Mouse (Mus musculus) cerebellum, adult 9-10 months (tissue): ENCODE data around the gene Itgb2.

ENCODE experiments used
- DNase-seq: peaks from one replicate; pipeline ENCODE4 v3.0.0; 2022

Itgb2 gene

DNA sequence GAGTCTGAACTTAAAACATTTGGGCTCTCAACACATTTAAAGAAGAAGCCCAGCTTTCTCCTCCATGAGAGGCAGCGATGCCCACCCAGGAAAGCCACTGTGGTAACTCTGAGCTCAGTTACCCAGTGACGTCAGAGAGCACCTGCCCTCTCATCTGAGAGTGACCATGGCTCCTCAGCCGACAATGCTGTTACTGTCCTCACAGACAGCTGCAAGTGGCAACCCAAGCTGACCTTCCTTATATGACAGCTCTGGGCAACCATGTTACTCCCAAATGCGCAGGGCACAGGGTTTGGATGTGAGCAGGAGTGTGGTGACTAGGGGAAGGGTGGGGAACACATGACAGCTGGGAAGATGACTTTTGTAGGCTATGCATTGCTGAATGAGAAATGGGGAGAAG is 23.2 kb downstream of the Itgb2 start:
- DNase-seq = no peak

DNA sequence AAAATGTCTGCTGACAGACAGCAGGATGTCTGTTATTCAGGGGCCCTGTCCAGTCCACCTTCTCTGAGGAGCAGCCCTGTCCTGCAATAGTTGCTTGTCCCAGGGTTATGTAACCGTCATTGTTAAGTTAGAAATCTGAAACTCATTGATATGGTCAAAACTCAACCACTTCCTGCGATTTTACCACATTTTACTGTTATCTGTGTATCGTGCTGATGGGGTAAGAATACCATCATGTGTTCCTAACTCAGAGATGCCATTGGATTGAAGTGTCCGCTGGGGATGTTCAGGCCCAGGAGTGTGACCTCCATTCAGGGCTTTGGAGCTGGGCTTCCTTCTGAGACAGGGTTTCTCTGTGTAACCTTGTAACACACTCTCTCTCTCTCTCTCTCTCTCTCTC is 24.9 kb downstream of the Itgb2 start:
- DNase-seq = no peak

DNA sequence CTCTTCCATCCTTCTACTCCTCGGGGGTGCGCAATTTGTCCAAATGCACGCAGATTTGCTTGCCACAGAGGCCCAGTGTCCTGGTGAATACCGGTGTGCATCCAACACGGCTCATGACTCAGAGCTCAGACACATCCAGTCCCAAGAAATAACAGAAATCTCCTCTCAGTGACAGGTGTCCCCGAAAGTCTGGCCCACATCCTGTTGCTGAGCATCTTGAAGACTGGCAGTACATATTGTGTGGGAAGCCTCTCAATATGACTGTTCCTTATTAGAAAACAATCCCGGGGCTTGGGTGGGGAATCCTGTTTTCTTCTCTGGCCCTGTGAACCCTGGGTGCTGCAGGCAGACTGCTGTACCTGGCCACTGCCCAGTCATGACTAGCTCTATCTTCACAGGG is 26.6 kb downstream of the Itgb2 start:
- DNase-seq = no peak

DNA sequence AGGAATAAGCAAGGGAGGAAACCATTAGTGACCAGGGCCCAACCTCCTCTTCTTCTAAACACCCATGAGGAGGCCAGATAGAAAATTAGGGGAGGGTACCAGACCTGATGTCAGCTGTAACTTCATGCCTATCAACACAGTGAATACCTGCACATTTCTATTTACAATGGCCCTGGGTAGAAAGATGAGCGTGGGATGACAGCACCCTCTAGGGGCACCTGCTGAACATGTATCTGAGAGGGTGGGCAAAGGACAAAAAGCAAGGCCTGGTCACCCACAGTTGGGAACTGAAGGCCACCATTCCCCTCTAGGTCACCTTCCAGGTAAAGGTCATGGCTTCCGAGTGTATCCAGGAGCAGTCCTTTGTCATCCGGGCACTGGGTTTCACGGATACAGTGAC is 27.6 kb downstream of the Itgb2 start:
- DNase-seq = no peak

DNA sequence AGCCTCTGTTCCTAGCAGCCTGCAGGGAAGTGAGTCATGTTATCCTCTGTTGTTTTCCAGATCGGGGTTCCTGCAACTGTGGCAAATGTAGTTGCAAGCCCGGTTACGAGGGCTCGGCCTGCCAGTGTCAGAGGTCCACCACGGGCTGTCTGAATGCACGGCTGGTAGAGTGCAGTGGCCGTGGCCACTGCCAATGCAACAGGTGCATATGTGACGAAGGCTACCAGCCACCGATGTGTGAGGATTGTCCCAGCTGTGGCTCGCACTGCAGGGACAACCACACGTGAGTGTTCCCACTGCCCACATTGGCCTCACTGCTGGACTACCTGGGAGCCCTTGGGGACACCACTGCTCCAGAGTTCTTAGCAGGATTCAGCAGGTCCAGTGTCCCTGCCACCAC is 30.0 kb downstream of the Itgb2 start:
- DNase-seq = no peak

DNA sequence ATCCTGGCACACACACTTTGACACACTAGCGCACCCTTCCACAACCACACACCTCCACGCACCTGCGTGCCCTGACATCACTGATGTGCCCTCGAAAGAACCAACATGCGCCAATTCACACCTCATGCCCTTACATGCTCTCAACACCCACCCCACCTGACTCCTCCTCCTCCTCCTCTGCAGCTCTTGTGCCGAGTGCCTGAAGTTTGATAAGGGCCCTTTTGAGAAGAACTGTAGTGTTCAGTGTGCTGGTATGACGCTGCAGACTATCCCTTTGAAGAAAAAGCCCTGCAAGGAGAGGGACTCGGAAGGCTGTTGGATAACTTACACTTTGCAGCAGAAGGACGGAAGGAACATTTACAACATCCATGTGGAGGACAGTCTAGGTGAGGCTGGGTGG is 30.8 kb downstream of the Itgb2 start:
- no peak for DNase-seq

DNA sequence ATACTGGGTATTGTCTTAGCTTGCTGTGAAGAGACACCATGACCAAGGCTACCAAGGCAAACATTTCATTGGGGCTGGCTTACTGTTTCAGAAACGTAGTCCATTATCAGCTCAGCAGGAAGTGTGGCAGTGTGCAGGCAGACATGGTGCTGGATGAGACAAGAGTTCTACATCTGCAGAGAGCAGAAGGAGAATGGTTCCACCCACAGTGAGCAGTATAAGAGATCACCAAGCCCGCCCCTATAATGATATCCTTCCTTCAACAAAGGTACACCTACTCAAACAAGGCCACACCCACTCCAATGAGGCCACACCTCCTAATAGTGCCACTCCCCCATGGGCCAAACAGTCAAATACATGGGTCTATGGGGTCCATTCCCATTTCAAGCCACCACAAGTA is 31.5 kb downstream of the Itgb2 start:
- no peak for DNase-seq

DNA sequence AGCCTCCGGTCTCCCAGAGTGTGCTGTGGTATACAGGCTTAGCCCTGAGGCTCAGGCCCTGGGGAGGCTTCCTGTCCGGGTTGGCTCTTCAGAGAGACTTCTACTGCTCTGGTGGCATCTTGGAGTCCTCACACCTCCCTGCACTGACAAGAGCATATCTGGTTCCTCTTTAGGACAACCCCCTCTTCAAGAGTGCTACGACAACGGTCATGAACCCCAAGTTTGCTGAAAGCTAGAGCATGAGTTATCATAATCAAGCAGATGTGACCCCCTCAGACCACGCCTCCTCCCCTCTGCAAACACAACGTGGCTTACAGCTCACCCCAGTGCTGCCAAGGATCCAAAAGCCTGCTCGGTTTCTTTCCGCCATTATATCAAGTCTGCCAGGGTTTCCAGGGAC is 35.0 kb downstream of the Itgb2 start:
- DNase-seq = no peak

DNA sequence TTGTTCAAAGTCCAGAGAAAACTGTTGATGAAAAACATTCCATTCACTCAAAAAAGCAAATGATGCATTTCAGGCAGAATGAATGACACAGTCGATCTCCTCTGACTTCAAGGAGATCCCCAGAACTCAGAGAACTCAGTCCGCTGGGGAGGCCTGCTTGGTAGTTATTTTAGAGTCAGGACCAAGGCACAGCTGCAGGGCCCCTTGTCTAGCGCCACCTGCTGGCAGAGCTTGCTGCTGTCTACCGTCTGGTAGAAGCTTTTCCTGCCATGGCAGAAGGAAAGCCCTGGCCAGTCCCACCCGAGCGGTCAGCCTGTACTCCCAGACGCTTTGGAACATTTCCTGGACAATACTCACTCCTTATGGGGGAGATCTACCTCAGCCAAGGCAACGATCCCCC is 36.6 kb downstream of the Itgb2 start:
- peak; percentile 86 for DNase-seq

DNA sequence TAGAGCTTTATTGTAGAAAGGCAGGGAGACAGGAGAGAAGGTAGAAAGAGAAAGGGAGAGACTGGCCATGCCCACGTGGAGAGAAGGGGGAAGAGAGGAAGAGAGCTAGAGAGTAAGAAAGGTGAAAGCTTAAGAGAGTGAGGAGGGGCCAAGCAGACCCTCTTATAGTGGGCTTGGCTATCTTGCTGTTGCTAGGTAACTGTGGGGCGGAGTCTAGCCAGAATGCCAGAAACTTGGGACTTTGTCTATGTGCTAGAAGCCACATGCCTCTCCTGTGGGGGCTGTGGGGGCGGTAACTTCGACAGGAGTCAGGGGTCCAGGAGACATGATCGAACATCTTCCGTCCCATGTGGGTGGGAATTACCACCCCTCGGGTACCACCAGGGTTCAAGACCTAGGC is 39.4 kb downstream of the Itgb2 start:
- no peak for DNase-seq

DNA sequence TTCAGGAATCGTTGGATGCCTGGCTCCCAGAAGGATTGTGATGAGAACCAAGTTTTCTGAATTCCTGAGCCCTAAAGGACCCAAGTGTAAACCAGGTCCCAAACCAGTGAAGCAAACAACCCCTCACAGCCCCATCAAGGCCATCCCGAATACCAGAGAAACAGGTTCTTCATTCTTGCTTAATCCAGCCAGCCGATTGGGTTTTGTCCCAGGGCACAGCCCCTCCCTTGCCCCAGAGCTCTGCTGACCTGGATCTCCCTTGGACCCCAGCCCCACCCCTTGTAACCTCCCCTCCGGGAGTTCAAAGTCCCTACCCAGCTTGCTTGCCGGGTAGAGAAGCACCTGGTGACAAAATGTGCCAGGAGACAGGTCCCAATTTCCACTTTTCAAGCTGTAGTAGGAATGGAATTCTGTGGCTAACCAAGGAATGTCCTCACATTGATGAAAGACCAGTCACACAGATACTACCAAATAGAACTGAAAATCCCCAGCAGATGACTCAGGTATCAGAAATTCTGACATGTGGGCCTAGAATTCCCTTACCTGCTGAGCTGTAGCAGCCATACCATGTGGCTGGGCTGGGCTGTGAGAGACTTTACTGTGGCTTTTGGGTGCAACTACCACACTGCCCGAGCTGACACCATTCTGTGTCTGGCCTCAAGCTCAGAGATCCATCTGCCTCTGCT is 40.1 kb downstream of the Itgb2 start:
- DNase-seq = no peak

DNA sequence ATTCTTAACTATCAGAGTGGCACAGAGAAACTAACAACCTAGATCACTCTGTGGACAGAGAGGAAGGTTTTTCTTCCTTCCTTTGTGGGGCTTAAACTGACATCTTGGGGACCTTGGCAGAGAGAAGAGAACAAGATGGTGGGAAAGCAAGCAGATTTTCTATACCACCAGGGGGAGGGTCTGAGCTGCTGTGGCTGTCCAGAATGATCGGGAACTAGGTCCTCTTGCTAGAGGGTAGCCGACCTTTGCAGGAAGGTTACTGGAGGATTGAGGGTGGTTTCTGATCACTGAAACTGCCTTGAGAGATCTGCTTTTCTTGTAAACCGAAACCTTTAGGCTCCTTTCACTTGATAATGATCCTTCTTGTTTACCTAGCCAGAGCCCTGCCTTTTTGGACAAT is 42.2 kb downstream of the Itgb2 start:
- DNase-seq = no peak

DNA sequence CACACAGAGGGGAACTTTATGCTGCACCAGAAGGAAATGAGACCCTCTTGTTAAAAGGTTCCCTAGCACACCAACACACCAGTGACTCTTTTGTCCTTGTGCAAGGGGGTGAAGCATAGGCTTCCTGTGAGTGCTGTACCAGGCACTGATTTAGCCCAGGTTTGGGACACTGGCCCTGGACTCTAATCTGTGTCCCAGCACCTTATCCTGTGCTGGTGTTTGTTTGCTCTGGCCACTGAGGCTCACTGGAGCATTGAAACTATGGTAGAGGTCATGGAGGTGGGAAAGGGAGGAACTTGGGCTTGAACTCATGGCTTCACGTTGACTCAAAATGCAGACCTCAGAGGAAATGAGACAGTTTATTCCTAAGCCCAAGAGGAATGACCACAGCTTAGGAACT is 43.1 kb downstream of the Itgb2 start:
- DNase-seq = no peak

DNA sequence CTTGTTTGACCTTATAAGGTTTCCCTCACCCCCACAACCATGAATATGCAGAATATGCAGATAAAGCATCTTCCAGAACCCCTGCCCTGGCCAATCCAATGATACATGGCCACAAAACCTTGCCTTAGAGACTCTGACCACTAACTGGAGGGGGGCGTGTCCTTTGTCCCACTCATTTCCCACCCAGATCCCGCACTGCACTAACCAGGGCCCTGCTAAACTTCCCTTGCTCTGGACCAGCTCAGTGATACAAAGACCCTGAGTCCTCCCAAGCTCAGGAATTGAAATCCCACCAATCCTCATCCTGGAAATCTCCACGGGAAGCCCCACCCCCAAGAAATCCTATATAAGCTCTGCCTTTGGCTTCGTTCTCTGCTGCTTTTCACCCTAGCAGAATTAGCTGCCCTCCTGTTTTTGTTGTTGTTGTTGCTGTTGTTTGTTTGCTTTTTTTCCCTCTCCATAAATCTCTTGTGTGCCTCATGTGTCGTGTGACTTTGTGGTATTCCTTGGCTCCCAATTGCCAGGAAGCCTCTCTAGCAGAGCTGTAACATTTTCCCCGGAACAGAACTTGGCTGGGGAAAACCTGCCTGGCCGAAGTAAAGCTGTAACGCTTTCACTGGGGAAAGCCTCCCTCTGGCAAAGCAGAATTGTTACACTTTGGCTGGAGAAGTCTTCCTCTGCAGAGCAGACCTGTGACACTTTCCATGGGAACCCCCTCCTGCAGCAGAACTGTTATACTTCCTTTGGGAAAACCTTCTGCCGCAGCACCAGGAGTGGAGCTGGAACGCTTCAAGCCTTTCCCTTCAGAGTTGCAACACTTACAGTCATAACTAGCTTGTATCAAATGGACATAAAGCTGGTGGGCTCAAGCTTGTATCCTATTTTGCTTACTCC is 50.2 kb downstream of the Itgb2 start:
- DNase-seq = no peak

DNA sequence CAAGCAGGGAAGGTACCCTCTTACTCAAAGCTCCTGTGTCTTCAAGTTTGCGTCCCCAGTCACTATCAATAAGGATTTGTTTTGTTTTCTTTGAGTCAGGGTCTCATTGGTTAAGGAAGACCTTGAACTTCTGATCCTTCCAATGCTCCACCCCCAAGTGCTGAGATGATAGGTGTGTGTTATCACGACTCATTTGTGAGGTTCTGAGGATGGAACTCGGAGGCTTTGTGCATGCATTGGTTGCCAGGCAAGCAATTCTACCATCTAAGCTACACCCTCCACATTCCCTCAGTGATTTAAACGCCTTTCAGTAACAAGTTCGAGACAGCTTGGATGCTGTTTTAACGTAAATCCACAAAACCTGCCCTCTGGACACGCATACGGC is 51.0 kb downstream of the Itgb2 start:
- no peak for DNase-seq

DNA sequence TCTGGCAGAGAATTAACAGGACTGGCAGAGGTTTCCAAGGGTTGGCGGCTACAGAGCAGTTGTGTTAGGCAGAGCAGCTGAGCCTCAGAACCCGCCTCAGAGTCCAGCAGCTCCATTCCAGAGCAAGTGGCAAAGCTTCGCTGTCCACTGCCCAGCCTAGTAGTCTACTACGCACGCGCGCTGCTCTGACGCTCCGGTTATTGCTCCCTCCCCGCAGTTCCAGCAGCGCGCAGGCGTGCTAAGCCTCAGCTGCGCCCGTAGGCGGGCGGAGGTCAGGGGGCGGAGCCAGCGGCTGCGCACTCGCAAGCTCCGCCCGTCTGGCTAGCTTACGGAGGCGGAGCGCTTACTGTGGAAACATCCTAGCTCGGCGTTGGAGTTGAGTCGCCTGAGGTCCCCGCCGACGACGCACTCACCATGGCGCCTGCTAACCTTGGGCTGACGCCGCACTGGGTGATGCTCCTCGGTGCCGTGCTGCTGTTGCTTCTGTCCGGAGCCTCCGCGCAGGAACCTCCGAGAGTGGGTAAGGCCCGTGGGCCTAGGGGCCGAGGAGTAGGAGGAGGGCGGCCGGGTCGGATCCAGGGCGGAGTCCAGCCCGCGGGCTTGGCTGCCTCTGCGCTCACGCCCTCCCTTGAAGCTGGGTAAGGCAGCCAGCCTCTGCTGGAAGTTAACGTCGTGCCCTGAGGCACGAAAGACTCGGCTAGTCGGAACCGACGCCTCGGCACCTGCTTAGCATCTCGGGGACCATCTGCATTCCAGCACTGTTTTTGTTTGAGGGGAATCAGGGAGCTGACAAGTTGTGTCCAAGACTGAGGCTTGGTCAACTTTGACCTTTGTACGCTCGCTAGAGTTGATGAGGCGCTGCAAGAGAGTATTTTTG is 51.6 kb downstream of the Itgb2 start, which contains the start of gene Pttg1ip:
Gene Pttg1ip, plus strand, starts transcription at position 313 of the 877 bp plus-strand sequence.
- peak; percentile 96 for DNase-seq

DNA sequence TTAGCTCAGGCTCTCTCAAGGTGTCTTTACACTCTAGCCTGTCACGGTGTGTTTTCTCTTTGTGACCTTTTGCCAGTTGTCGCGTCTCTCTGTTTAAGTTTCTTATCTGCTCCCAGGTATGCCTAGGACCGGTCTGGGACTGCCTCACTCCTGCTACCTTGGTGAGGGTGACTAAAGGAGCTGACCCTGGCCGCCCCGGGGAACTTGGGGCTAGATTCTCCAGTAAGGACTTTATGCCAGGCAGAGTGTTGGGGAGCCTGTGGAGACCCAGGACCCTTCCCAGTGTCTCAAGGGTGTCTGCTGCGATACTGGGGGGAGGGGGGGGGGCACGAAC is 52.2 kb downstream of the Itgb2 start:
- DNase-seq = no peak

DNA sequence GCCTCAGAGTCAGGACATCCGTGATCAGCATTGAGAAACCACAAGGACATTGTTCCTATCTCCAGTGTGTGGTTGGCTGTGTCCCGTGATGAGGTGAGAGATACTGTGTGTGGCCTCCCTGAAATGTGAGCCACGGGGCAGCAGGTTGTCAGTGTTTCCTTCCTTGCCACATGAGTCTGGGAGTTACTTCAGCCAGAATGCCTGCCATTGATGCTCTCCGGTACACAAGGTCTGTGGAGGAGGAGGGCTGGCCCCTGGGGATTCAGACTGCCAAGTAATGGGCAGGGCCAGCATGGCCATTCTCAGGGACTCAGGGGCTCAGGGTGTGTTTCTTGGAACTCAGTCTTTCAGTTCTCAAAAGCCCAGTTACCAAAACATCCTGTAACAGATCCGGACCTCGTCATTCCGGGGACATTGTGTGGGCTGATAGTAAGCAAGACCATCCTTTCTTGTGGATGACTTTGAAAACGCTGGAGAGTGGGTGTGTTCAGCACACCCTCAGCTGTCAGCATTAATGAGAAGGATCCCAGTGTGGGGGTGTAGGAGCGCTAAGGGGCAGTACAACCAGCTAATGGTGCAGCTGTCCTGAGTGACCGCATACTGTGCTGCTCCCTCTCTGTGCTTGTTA is 53.9 kb downstream of the Itgb2 start:
- no peak for DNase-seq

DNA sequence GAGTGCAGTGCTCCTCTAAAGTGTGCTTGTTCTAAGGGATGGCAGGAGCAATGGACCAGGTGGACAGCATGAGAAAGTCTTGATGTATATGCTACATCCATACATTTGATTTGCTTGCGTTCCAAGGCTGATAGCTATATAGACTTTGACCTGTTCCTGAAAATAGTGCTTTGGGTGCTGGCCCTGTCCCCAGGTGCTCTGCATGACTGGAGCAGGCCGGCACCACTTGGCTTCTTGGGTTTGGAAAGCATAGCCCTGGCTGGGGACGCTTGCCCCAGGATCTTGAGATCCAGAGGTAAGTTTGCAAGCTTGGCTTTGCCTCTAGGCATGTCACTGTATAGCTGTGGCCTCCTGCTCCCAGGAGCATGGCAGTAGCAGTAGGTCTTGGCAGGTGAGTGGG is 56.6 kb downstream of the Itgb2 start:
- no peak for DNase-seq

DNA sequence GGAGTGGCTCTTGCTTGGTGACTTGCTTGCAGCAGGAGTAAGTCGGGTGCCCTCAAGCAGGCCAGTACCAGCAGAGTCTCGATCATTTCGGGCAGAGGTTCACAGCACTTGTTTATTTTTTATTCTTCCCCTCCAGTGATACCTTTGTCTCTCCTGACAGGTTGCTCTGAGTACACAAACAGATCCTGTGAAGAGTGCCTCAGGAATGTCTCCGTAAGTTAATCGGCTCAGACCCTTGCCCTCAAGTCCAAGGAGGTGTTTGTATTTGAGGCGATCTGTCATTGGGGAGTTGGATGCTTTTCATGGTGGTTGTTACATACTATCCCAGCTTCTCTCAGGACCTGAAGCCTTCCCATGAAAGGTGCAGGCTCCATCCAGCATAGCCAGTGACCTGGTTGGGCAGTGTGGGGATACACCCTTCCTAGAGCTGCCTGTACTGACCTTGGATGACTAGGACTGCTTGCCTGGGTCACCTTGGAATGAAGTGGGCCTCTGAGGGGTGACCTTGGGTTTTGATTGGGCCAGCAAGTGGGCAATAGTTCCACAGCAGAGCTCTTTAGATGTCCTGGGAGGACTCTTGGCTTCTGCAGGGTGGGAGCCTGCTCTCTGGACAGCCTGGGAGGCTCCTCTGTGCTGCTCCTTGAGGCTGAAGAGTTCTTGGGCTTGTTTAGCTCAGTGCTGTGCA is 57.2 kb downstream of the Itgb2 start:
- DNase-seq = no peak

DNA sequence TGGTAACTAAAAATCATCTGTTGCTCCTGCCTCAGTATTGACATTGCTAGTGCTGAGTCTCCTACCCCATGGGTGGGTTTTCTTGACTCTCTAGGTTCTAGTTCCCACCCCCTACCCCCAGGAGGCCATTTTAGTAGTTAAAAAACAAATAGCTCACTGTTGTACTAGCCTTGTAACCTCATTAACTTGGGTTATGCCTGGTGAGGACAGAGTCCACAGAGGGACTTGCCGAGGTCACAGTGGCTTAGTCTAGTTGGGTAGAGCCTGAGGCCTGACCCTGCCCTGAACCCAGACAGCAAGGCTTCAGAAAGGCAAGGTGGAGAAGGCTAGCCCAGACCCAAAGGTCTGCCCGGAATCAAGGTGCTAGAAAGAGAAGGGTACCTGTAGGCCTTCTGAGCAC is 58.0 kb downstream of the Itgb2 start:
- no peak for DNase-seq

DNA sequence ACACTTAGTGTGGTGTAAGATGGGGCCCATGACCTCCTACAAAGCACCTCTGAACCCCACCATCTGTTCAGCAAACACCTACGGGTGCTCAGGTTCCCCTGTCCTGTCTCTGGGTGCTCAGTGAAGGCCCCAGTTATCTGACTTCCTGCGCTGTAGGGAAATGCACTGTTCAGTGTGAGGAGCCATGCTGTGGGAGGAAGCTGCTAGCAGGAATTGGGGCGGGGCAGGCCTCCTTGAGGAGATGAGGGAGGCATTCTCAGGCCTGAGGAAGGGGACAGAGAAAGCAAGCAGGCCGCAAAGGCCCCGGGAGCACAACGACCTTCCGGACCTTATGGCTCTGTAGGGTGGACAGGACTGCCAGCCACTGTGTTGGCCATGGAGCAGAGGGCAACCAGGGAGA is 59.1 kb downstream of the Itgb2 start:
- DNase-seq = no peak

DNA sequence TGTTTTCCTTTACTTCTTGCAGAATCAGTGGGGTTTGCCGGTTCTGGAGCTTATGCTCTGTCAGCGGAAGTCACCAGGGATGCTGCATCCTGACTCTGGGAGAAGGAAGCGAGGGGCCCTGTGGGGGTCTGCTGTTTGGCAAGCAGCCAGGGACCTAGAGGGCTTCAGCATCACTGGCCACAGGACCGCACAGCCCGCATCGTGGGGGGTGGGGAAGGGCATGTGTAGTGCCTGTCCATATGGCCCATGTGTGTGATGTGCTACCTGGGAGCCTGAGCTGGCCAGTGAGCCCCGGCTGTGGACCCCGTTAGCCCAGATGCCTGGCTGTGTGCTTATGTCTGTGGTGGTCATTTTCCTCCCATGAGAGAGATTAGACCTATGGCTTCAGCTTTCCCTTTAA is 59.7 kb downstream of the Itgb2 start:
- DNase-seq = no peak
